Mouse (Mus musculus) liver, embryonic 11.5 days (tissue): ENCODE measurements around the gene Elovl4. TPM values are rescaled to one million over a fixed set of nuclear protein-coding genes. Genes with fewer than 3 reads are reported as not detected.

Experiments
- ATAC-seq: fragments of 200-750 bp; cut with Nextera tagmentation; replicated peaks from 2 replicates; pipeline ENCODE4 v1.8.0; 2017; ENCODE audit warnings: moderate number of reproducible peaks, mild to moderate bottlenecking, moderate TSS enrichment, moderate library complexity; ENCODE audit not compliant: low FRiP score
- DNase-seq: peaks from one replicate; pipeline ENCODE4 v3.0.0-alpha.2; 2017; ENCODE audit warnings: low spot score
- H3K27ac ChIP-seq: fragments of 300-500 bp; sonication (generic); 2 replicates; pipeline ENCODE4 v1.5.1; 2014; ENCODE audit warnings: mild to moderate bottlenecking, low read depth, low read length, control low read depth
- H3K27me3 ChIP-seq: fragments of 300-500 bp; sonication (generic); replicated peaks from 2 replicates; pipeline ENCODE4 v1.6.1; 2014; ENCODE audit warnings: low read length, mixed read lengths; ENCODE audit not compliant: control insufficient read depth, insufficient read depth
- H3K36me3 ChIP-seq: fragments of 300-500 bp; sonication (generic); 2 replicates; pipeline ENCODE4 v1.6.1; 2014; ENCODE audit warnings: mild to moderate bottlenecking, low read length, moderate library complexity, mixed read lengths; ENCODE audit not compliant: control insufficient read depth, insufficient read depth
- H3K4me1 ChIP-seq: fragments of 300-500 bp; sonication (generic); replicated peaks from 2 replicates; pipeline ENCODE4 v1.6.1; 2014; ENCODE audit warnings: low read length, mixed read lengths; ENCODE audit not compliant: control insufficient read depth, insufficient read depth
- H3K4me2 ChIP-seq: fragments of 300-500 bp; sonication (generic); 2 replicates; pipeline ENCODE4 v1.6.1; 2014; ENCODE audit warnings: mild to moderate bottlenecking, control low read depth, moderate library complexity
- H3K4me3 ChIP-seq: fragments of 300-500 bp; sonication (generic); 2 replicates; pipeline ENCODE4 v1.5.1; 2014; ENCODE audit warnings: low read depth, low read length, control low read depth
- H3K9ac ChIP-seq: fragments of 300-500 bp; sonication (generic); 2 replicates; pipeline ENCODE4 v1.6.1; 2014; ENCODE audit warnings: low read depth, low read length, control low read depth
- H3K9me3 ChIP-seq: fragments of 300-500 bp; sonication (generic); 2 replicates; pipeline ENCODE4 v1.6.1; 2016; ENCODE audit warnings: low read length, inconsistent platforms, mixed read lengths; ENCODE audit not compliant: control insufficient read depth
- WGBS: fragments of 180-500 bp; shearing (Covaris S2); extraction: QIAGEN DNeasy Blood & Tissue Kit; methylation state at CpG from one replicate; pipeline ENCODE4 v1.1.7; 2014; 5-methylcytosine and 5-hydroxymethylcytosine counted together
- polyA plus RNA-seq: library from polyadenylated mRNA; unstranded; fragments of >200 nt; fragmentation: Nextera tagmentation; extraction: Ambion mirVana; gene quantifications from 2 replicates; pipeline ENCODE4 v1.2.1, GENCODE M21; 2014

Gene Elovl4
- polyA plus RNA-seq, 1 experiment from 2014 or later, result 3.1 TPM

DNA sequence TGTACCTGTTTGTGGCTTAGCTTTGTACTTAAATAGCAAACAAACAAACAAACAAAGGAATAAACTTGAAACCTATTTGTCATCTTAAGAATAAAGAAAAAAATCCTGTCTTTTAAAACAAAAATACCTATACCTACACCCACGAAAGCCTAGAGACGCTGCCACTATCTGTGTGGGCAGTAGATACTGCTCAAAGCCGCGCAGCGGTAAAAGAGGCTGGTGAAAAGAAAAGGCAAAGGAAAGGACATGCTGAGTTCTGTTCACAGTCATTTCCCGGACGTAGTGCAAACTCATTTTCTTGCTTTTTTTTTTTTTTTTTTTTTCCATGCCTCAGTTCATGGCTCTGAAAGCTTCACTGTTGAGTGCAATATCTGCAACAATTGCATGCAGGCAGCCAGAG, 13.1 kb upstream of the Elovl4 start:
- no peak overlapping the region for H3K27ac ChIP-seq
- no peaks in the 10 kb centered on the region for H3K36me3 ChIP-seq
- H3K4me3 ChIP-seq, result no peak overlapping the region
- WGBS, result 76% methylated on average over 7 of the region's 7 CpGs
- ATAC-seq (no peak), DNase-seq (no peak)
- no peak overlapping the region for H3K4me2 ChIP-seq
- H3K9me3 ChIP-seq, result no peaks in the 10 kb centered on the region
- no peaks in the 10 kb centered on the region for H3K4me1 ChIP-seq
- no peak overlapping the region for H3K9ac ChIP-seq
- H3K27me3 ChIP-seq, result no peaks in the 10 kb centered on the region

DNA sequence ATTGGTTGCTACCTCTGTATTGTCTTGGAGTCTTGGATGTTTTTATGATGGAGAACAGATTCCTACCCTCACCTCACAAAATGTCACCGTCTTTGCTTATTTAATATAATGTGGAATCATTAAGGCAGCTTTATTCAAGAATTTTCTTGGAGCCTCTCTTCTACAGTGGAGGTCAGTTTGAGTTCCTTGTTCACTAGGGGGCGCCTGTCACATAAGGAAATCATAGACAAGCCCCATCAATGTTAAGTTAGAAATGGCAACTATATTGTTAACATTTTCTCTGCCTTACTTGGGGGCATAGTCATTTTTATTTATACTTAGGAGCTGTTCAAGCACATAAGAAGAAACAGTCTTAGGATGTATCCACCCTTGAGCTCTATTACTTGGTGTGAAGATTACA, 1.5 kb upstream of the Elovl4 start:
- Histone ChIP-seq H3K4me3 (no peak overlapping the region), H3K27ac (no peak overlapping the region), H3K4me1 (peaks cover 2% of the 10 kb centered on the region; the same call in 1 of the 2 replicates), H3K4me2 (no peak overlapping the region), H3K36me3 (no peaks in the 10 kb centered on the region), H3K9ac (no peak overlapping the region), H3K27me3 (peaks cover 36% of the 10 kb centered on the region), H3K9me3 (no peaks in the 10 kb centered on the region)
- 4% methylated on average over 2 of the region's 2 CpGs for whole genome bisulfite sequencing
- ATAC-seq (no peak; the same call in 1 of the 2 replicates), DNase-seq (no peak)

DNA sequence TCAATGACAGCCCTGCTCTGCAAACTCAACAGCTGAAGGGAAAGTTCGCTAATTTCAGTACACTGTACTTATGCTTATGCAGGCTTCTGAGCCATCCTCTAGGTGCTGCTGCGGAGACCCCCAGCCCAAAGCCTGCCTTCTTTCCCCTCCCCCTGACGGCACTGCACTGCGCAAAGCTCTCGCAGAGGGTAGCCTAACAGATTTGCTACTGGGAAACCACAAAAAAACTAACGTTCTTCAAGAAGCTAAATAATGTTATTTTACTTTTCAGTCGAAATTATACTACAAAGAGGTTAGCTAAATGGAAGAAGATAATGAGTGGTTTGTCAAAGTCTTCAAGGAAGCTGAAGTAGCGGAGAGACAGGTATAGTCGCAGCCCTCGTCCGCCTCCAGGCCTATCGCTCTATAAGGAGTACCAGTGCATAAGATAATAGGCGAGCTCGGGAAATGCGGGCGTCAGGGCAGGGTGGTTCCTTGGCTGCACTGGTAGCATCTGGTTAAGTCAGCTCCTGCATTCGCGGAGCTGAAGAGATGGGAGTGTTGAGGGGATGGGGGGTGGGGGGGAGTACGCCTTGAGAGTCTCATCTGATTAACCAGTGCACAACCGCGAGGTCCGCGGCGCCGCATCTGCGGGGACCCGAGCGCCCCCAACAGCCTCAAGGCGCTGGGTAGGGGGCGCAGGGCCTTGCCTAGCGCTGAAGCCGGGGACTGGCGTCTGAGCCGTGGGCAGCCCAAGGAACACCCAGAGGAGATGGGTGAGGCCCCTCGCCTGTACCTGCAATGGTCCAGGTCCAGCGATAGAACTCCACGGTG, 707 bp downstream of the Elovl4 start:
- no peak overlapping the region for H3K27ac ChIP-seq

DNA sequence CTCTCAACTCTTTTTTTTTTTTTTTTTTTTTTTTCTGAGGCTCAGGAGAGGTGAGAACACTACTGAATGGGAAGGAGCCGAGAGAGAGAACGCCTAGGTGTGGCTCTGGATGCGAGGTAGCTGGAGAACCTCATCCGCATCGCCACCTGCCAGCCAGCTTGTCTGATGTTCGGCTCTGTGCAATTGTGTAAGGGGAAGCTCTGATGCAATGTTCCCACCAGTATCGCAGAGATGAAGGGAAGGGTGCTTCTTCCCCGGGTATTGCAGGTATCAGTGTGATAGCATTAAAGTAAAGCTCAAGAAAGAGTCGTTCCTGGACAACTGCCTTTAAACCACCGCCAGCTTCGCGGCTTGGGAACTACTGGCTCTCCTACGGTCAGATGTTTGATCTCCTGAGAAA, 1.7 kb downstream of the Elovl4 start:
- H3K27ac ChIP-seq, result no peak overlapping the region
- peaks cover 2% of the 10 kb centered on the region; the same call in 1 of the 2 replicates for H3K4me1 ChIP-seq
- ATAC-seq (no peak), DNase-seq (no peak)
- H3K4me3 ChIP-seq, result no peak overlapping the region
- H3K9ac ChIP-seq, result no peak overlapping the region
- WGBS, result 50% methylated on average over 13 of the region's 13 CpGs
- no peaks in the 10 kb centered on the region for H3K36me3 ChIP-seq
- H3K27me3 ChIP-seq, result peaks cover 36% of the 10 kb centered on the region
- H3K9me3 ChIP-seq, result no peaks in the 10 kb centered on the region
- H3K4me2 ChIP-seq, result no peak overlapping the region

More for the DNA sequence above, 707 bp downstream of the Elovl4 start:
- H3K9me3 ChIP-seq, result no peaks in the 10 kb centered on the region
- ATAC-seq, result peak; percentile 46
- peak overlapping the region; percentile 65 for H3K4me2 ChIP-seq
- peak overlapping the region; percentile 49 for H3K4me3 ChIP-seq
- no peaks in the 10 kb centered on the region for H3K36me3 ChIP-seq
- H3K9ac ChIP-seq, result peak overlapping the region; percentile 6; the same call in 1 of the 2 replicates
- peak; percentile 43 for DNase-seq
- H3K27me3 ChIP-seq, result peaks cover 36% of the 10 kb centered on the region
- H3K4me1 ChIP-seq, result peaks cover 2% of the 10 kb centered on the region; the same call in 1 of the 2 replicates
- WGBS, result 1% methylated on average over 37 of the region's 37 CpGs

DNA sequence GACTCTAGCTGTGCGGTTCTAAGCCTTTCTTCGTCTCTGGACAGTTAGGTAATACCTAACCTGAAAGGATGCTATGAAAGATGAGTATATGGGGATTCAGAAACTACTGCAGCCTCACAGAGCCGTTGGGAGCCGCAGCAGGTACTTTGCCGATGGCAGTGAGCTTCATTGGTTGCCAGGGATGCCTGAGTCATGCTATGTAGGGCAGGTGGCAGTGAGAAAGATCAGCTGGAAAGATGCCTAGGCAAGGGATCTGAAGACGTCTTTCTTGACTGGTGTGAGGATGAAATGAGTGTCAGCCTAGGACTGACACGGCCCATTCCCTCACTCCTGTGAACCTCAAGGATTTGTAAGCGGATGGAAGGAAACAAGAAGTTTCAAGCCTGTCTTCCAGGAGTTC, 8.2 kb downstream of the Elovl4 start:
- Histone ChIP-seq H3K9ac (no peak overlapping the region), H3K4me1 (no peaks in the 10 kb centered on the region), H3K27me3 (no peaks in the 10 kb centered on the region), H3K4me3 (no peak overlapping the region), H3K36me3 (no peaks in the 10 kb centered on the region), H3K27ac (no peak overlapping the region), H3K9me3 (no peaks in the 10 kb centered on the region), H3K4me2 (no peak overlapping the region)
- DNase-seq (no peak), ATAC-seq (no peak)
- WGBS, result 80% methylated on average over 8 of the region's 8 CpGs

DNA sequence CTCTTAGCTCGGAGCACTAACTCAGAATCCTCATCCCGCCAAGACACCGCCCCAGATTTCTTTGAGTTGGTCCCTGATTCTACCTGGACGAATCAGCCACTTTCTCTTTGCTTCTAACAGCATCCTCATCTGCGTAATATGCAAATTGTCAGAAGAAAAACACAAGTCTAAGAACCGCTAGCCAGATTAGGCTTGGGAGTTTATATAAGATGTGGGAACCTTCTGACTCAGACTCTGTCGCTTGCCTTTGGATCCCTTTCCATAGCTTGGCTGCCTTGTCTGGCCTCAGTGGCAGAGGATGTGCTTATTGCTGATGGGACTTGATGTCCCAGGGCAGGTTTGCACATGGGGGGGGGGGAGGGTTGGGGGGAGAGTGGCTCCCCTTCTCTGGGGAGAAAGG, 9.2 kb downstream of the Elovl4 start:
- Histone ChIP-seq H3K9ac (no peak overlapping the region), H3K4me1 (no peaks in the 10 kb centered on the region), H3K4me3 (no peak overlapping the region), H3K4me2 (no peak overlapping the region), H3K9me3 (no peaks in the 10 kb centered on the region), H3K27ac (no peak overlapping the region), H3K36me3 (no peaks in the 10 kb centered on the region), H3K27me3 (no peaks in the 10 kb centered on the region)
- DNase-seq (no peak), ATAC-seq (no peak)
- 81% methylated on average over 7 of the region's 7 CpGs for WGBS

DNA sequence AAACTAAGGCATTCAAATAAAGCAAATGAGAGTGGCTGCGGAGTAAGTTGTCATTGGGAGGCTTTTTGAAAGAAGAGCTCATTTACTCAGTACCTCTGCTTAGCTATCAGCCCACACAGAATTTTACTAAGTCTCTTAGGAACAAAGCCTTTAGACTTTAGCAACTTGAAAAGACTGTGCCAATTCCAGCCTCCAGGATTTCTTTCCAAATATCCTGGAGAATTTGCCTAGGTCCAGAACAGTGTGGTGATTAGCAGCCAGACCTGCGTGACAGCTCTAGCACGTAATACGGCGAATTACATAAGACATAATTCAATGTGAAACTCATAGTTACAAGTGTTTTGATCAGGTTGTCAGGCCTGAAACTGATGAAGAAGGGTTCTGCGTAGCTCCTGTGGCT, 16.8 kb downstream of the Elovl4 start:
- H3K9me3 ChIP-seq, result no peaks in the 10 kb centered on the region
- no peaks in the 10 kb centered on the region for H3K4me1 ChIP-seq
- WGBS, result 88% methylated on average over 6 of the region's 6 CpGs
- ATAC-seq (no peak), DNase-seq (no peak)
- no peaks in the 10 kb centered on the region for H3K36me3 ChIP-seq
- H3K9ac ChIP-seq, result no peak overlapping the region
- no peak overlapping the region for H3K4me3 ChIP-seq
- H3K27me3 ChIP-seq, result no peaks in the 10 kb centered on the region
- H3K4me2 ChIP-seq, result no peak overlapping the region
- no peak overlapping the region for H3K27ac ChIP-seq

DNA sequence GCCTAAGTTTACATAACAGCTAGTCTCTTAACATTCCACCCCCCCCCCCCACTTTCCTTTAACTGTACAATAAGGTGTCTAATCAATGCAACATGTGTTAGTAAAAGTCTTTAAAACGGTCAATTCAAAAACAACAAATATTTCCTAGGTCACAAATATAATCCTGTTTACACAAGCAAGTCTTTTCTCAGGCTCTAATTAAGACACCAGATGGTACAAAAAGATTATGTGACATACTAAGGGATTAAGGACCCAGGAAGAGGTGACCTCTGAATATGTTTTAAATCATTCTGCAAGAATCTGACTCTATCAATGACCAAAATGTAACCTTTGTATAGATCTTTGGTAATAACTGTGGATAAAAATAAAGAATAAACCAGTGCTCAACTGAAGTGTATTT, 20.6 kb downstream of the Elovl4 start:
- 77% methylated on average over 1 of the region's 1 CpGs for WGBS
- DNase-seq (no peak), ATAC-seq (no peak)
- Histone ChIP-seq H3K9ac (no peak overlapping the region), H3K27ac (no peak overlapping the region), H3K9me3 (no peaks in the 10 kb centered on the region), H3K4me1 (no peaks in the 10 kb centered on the region), H3K4me3 (no peak overlapping the region), H3K36me3 (no peaks in the 10 kb centered on the region), H3K4me2 (no peak overlapping the region), H3K27me3 (no peaks in the 10 kb centered on the region)

DNA sequence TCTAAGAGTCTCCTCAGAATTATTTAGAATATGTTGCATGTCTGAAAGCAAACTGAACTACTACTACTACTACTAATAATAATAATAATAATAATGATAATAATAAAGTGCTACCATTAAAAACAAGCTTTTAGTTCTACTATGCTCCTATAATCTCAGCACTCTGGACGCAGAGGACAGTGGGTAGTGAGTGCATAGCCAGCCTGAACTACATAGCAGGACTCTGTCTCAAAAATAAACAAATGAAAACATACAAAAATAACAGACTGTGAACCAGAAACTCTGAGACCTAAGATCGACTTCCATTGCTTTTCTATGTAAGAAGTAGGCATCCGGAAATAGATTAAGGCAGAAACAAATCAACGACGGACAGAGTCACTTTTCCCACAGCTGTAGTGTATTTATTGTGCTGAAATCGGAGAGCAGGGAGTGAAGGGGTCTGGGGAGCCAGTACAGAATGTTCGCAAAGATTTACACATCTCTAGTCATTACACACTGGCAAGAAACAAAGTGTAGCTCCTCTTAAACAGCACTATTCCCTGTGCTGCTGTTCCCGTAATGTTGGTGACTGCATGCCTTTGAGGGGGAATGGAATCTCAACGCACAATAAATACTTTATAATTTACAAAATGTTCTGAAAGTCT, 27.6 kb downstream of the Elovl4 start:
- H3K4me3 ChIP-seq, result no peak overlapping the region
- DNase-seq (no peak), ATAC-seq (no peak)
- H3K9ac ChIP-seq, result no peak overlapping the region
- no peaks in the 10 kb centered on the region for H3K9me3 ChIP-seq
- H3K27me3 ChIP-seq, result no peaks in the 10 kb centered on the region
- no peaks in the 10 kb centered on the region for H3K4me1 ChIP-seq
- WGBS, result 86% methylated on average over 9 of the region's 9 CpGs
- H3K36me3 ChIP-seq, result no peaks in the 10 kb centered on the region
- H3K27ac ChIP-seq, result no peak overlapping the region
- H3K4me2 ChIP-seq, result no peak overlapping the region
